Mouse (Mus musculus) liver, embryonic 16.5 days (tissue): ENCODE measurements around the gene Actn4. TPM values are rescaled to one million over a fixed set of nuclear protein-coding genes. Genes with fewer than 3 reads are reported as not detected.
"Not testable (repeated sequence)": the region's sequence is repeated elsewhere in the genome, so short reads cannot be mapped to it uniquely, and the experiment has no call there.

Experiments
- ATAC-seq: fragments of 200-750 bp; cut with Nextera tagmentation; 2 replicates; pipeline ENCODE4 v1.8.0; 2017; ENCODE audit warnings: low read depth, mild to moderate bottlenecking, moderate number of reproducible peaks, moderate library complexity
- H3K27ac ChIP-seq: fragments of 300-500 bp; sonication (generic); 2 replicates; pipeline ENCODE4 v1.5.1; 2014; ENCODE audit warnings: mild to moderate bottlenecking, low read length
- H3K27me3 ChIP-seq: fragments of 300-500 bp; sonication (generic); 2 replicates; pipeline ENCODE4 v1.6.1; 2014; ENCODE audit warnings: low read depth, low read length, mixed read lengths; ENCODE audit not compliant: control insufficient read depth, insufficient read depth
- H3K36me3 ChIP-seq: fragments of 300-500 bp; sonication (generic); 2 replicates; pipeline ENCODE4 v1.6.1; 2014; ENCODE audit warnings: mild to moderate bottlenecking; ENCODE audit not compliant: control insufficient read depth, insufficient read depth
- H3K4me1 ChIP-seq: fragments of 300-500 bp; sonication (generic); 2 replicates; pipeline ENCODE4 v1.6.1; 2014; ENCODE audit warnings: low read depth, low read length, mixed read lengths; ENCODE audit not compliant: control insufficient read depth
- H3K4me2 ChIP-seq: fragments of 300-500 bp; sonication (generic); 2 replicates; pipeline ENCODE4 v1.6.1; 2014; ENCODE audit warnings: low read depth, low read length, mixed read lengths
- H3K4me3 ChIP-seq: fragments of 300-500 bp; sonication (generic); 2 replicates; pipeline ENCODE4 v1.5.1; 2014; ENCODE audit warnings: low read depth, mild to moderate bottlenecking, low read length
- H3K9ac ChIP-seq: fragments of 300-500 bp; sonication (generic); 2 replicates; pipeline ENCODE4 v1.6.1; 2014; ENCODE audit warnings: low read depth, low read length
- H3K9me3 ChIP-seq: fragments of 300-500 bp; sonication (generic); replicated peaks from 2 replicates; pipeline ENCODE4 v1.6.1; 2016; ENCODE audit warnings: low read length; ENCODE audit not compliant: control insufficient read depth
- WGBS: fragments of 180-500 bp; shearing (Covaris S2); extraction: QIAGEN DNeasy Blood & Tissue Kit; methylation state at CpG from one replicate; pipeline ENCODE4 v1.1.7; 2014; ENCODE audit not compliant: insufficient replicate concordance; 5-methylcytosine and 5-hydroxymethylcytosine counted together
- polyA plus RNA-seq: library from polyadenylated mRNA; unstranded; fragments of >200 nt; fragmentation: Nextera tagmentation; extraction: Ambion mirVana; gene quantifications from 2 replicates; pipeline ENCODE4 v1.2.1, GENCODE M21; 2015

Gene Actn4
- polyA plus RNA-seq, 1 experiment from 2014 or later, result 137 TPM

GRCm38 (mm10) chr7:28972542-28972985 is 10.4 kb upstream of the Actn4 start:
- Histone ChIP-seq H3K36me3 (peaks cover 38% of the 10 kb centered on the region), H3K4me2 (no peak overlapping the region), H3K4me3 (no peak overlapping the region), H3K4me1 (peaks cover 8% of the 10 kb centered on the region), H3K9me3 (no peaks in the 10 kb centered on the region), H3K27me3 (no peaks in the 10 kb centered on the region), H3K9ac (no peak overlapping the region), H3K27ac (no peak overlapping the region)
- ATAC-seq, result no peak
- WGBS, result 64% methylated on average over 8 of the region's 8 CpGs

- Histone ChIP-seq H3K27me3 (no peaks in the 10 kb centered on the region), H3K9ac (no peak overlapping the region), H3K9me3 (no peaks in the 10 kb centered on the region), H3K4me2 (no peak overlapping the region), H3K36me3 (peaks cover 31% of the 10 kb centered on the region), H3K4me1 (peaks cover 8% of the 10 kb centered on the region), H3K27ac (no peak overlapping the region), H3K4me3 (no peak overlapping the region)
- ATAC-seq, result no peak
- WGBS, result 66% methylated on average over 6 of the region's 6 CpGs
Observed at GRCm38 (mm10) chr7:28971770-28972269, 9.7 kb upstream of the Actn4 start.

- Histone ChIP-seq H3K27me3 (no peaks in the 10 kb centered on the region), H3K4me1 (peaks cover 8% of the 10 kb centered on the region), H3K9me3 (no peaks in the 10 kb centered on the region), H3K36me3 (peaks cover 26% of the 10 kb centered on the region), H3K9ac (no peak overlapping the region), H3K4me3 (no peak overlapping the region), H3K4me2 (no peak overlapping the region), H3K27ac (no peak overlapping the region)
- ATAC-seq, result no peak
- whole genome bisulfite sequencing, result 71% methylated on average over 7 of the region's 7 CpGs
Observed at GRCm38 (mm10) chr7:28971029-28971428, 8.9 kb upstream of the Actn4 start.

GRCm38 (mm10) chr7:28969672-28970394 is 7.7 kb upstream of the Actn4 start:
- Histone ChIP-seq H3K27ac (no peak overlapping the region), H3K9ac (no peak overlapping the region), H3K4me1 (peaks cover 8% of the 10 kb centered on the region), H3K27me3 (no peaks in the 10 kb centered on the region), H3K4me2 (no peak overlapping the region), H3K36me3 (peaks cover 22% of the 10 kb centered on the region), H3K9me3 (no peaks in the 10 kb centered on the region), H3K4me3 (no peak overlapping the region)
- peak; percentile 41 for ATAC-seq
- 72% methylated on average over 12 of the region's 12 CpGs for WGBS

GRCm38 (mm10) chr7:28969271-28969670 is 7.1 kb upstream of the Actn4 start:
- H3K9ac ChIP-seq, result no peak overlapping the region
- H3K36me3 ChIP-seq, result peaks cover 16% of the 10 kb centered on the region
- ATAC-seq, result no peak
- H3K9me3 ChIP-seq, result no peaks in the 10 kb centered on the region
- H3K4me3 ChIP-seq, result no peak overlapping the region
- H3K4me2 ChIP-seq, result no peak overlapping the region
- no peak overlapping the region for H3K27ac ChIP-seq
- no peaks in the 10 kb centered on the region for H3K27me3 ChIP-seq
- 83% methylated on average over 1 of the region's 1 CpGs for WGBS
- H3K4me1 ChIP-seq, result peaks cover 8% of the 10 kb centered on the region

GRCm38 (mm10) chr7:28968120-28968519 is 6.0 kb upstream of the Actn4 start:
- H3K27ac ChIP-seq, H3K36me3 ChIP-seq, H3K4me3 ChIP-seq, H3K9ac ChIP-seq, H3K9me3 ChIP-seq, H3K4me2 ChIP-seq, H3K27me3 ChIP-seq, ATAC-seq: not testable (repeated sequence)
- 80% methylated on average over 8 of the region's 8 CpGs for WGBS
- H3K4me1 ChIP-seq, result peaks cover 13% of the 10 kb centered on the region

- no peak for ATAC-seq
- H3K27ac ChIP-seq, result no peak overlapping the region
- 71% methylated on average over 4 of the region's 4 CpGs for WGBS
- peaks cover 6% of the 10 kb centered on the region for H3K36me3 ChIP-seq
- H3K4me1 ChIP-seq, result peaks cover 20% of the 10 kb centered on the region
- H3K4me2 ChIP-seq, result no peak overlapping the region
- no peak overlapping the region for H3K9ac ChIP-seq
- H3K9me3 ChIP-seq, result no peaks in the 10 kb centered on the region
- H3K4me3 ChIP-seq, result no peak overlapping the region
- no peaks in the 10 kb centered on the region for H3K27me3 ChIP-seq
Observed at GRCm38 (mm10) chr7:28966751-28967505, 4.8 kb upstream of the Actn4 start.

DNA sequence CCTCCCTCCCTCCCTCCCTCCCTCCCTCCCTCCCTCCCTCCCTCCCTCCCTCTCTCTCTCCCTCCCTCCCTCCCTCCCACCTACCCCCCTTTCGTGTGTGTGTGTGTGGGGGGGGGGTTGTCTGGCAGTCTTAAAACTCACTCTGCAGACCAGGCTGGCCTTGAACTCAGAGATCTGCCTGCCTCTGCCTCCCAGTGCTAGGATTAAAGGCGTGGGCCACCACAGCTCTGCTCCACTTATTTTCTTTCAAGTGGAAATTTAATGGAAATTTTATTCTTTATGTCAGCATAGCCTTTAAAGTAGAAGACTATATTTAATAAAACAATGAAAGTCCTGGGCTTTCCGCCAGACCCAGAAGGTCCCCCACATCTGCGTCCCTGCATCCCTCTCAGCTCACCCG is 4.0 kb upstream of the Actn4 start:
- Histone ChIP-seq H3K36me3 (peaks cover 2% of the 10 kb centered on the region), H3K27ac (no peak overlapping the region), H3K4me1 (peaks cover 20% of the 10 kb centered on the region), H3K9me3 (no peaks in the 10 kb centered on the region), H3K9ac (no peak overlapping the region), H3K4me2 (no peak overlapping the region), H3K4me3 (no peak overlapping the region), H3K27me3 (no peaks in the 10 kb centered on the region)
- 62% methylated on average over 4 of the region's 5 CpGs for WGBS
- ATAC-seq, result no peak

DNA sequence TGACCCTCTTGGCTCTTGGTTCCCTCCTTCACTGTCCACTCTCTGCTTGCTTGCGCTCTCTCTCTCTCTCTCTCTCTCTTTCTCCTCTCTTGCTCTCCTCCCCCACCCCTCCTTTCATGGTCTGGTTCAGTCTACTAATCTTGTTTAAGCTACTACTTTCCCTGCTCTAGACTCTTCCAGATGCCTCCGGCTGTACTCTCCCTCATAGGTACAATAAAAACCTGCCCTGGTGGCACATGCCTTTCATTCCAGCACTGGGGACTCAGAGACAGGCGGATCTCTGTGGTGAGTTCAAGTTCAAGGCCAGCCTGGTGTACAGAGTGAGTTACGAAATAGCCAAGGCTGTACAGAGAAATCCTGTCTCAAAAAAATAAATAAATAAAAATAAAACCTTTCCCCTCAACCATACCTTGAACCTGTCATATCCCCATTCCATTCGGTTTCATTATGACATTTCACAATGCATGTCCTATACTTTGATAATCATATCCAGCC is 3.3 kb upstream of the Actn4 start:
- H3K4me1 ChIP-seq, result peaks cover 22% of the 10 kb centered on the region
- WGBS, result 69% methylated on average over 5 of the region's 5 CpGs
- ATAC-seq, result no peak

More for the DNA sequence above, 3.3 kb upstream of the Actn4 start:
- H3K36me3 ChIP-seq, result peaks cover 2% of the 10 kb centered on the region; the same call in 1 of the 2 replicates
- no peaks in the 10 kb centered on the region for H3K9me3 ChIP-seq
- H3K27me3 ChIP-seq, result no peaks in the 10 kb centered on the region
- no peak overlapping the region for H3K9ac ChIP-seq
- H3K27ac ChIP-seq, result no peak overlapping the region
- H3K4me3 ChIP-seq, result no peak overlapping the region
- H3K4me2 ChIP-seq, result no peak overlapping the region
